Mouse (Mus musculus): ENCODE measurements at regions not wholly inside any gene's neighbourhood (a gene's known extent, or its start where the extent isn't known, plus 50 kb on each side); places are given as distances from the start of the nearest gene placed in this dataset.

DNA sequence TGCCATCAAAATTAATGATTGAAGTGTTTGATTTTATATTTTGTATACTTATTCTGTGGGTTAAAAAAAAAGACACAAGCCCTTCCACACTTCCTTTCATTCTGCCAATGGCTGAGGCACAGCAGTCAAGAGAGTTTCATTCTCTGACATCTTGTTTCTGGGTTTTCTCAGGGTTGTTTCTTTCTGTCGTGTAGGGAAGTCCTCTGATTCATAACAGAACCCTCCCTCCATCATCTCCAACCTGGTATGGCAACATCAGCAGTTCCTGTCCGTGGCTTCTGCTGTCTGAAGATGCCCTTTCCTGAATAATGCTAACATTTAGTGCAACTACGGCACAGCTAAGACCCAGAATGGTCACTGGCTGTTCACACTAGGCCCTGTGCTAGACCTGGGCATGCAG is 167.3 kb downstream of the Hs3st3b1 start:
- TF ChIP-seq GATA1 (IDR thresholded peaks at IDR 0.05; ENCODE audit: borderline replicate concordance, low read length), result no peak
- no peak for TF ChIP-seq FLI1 (IDR thresholded peaks at IDR 0.05; ENCODE audit: low read length)
